Mouse (Mus musculus): ENCODE measurements around the gene Mfsd1. TPM values are rescaled to one million over a fixed set of nuclear protein-coding genes. Genes with fewer than 3 reads are reported as not detected.

Mfsd1 gene
- total RNA-seq (2023) = 10 to 100 TPM; 38.5 to 41.8 TPM

GRCm38 (mm10) chr3:67582273-67583124 lies at the start of gene Mfsd1:
Gene Mfsd1 (plus strand): TSS chr3:67582741.

Other genes starting within 250 kb of the Mfsd1 start
- not detected for gene Mlf1, start 208.6 kb upstream of the Mfsd1 start, total RNA-seq (2023)
- not detected for gene Gm17402, start 207.6 kb upstream of the Mfsd1 start, total RNA-seq (2023)
- gene Gfm1, start 152.6 kb upstream of the Mfsd1 start, total RNA-seq (2023) = 10 to 100 TPM; 30.9 to 37.3 TPM
- gene Lxn, start 118.8 kb upstream of the Mfsd1 start, total RNA-seq (2023) = 1 to 10 TPM; 2.5 to 3.0 TPM
- gene Rarres1, start 67.2 kb upstream of the Mfsd1 start, total RNA-seq (2023) = not detected